Mouse (Mus musculus) CH12.LX (cell line): ENCODE data around the gene Bbs1. TPM values are rescaled to one million over a fixed set of nuclear protein-coding genes. Genes with fewer than 3 reads are reported as not detected.

ENCODE experiments used
- DNase-seq: peaks from one replicate; pipeline ENCODE4 v3.0.0-alpha.2; 2013; ENCODE audit errors: extremely low read depth
- H3K27ac ChIP-seq: 2 replicates; pipeline ENCODE4 v1.5.1; 2012; ENCODE audit warnings: low read depth, mild to moderate bottlenecking, control low read depth, moderate library complexity; ENCODE audit not compliant: insufficient read depth
- H3K27me3 ChIP-seq: replicated peaks from 2 replicates; pipeline ENCODE3; 2012; ENCODE audit warnings: inconsistent platforms
- H3K36me3 ChIP-seq, 2 experiments: replicated peaks in 1 of 2; 2 replicates each; pipeline versions ENCODE3 to v1.6.1; 2012; ENCODE audit warnings: inconsistent platforms in 1 of 2, low read length in 1 of 2, mild to moderate bottlenecking in 1 of 2, mixed read lengths in 1 of 2, moderate library complexity in 1 of 2; ENCODE audit not compliant: control insufficient read depth in 1 of 2, insufficient read depth in 1 of 2
- H3K4me1 ChIP-seq, 2 experiments: 2 replicates each; pipeline ENCODE4 v1.6.1; 2012; ENCODE audit warnings: inconsistent platforms in 1 of 2, moderate library complexity in 1 of 2; ENCODE audit not compliant: insufficient read depth in 2 of 2, control insufficient read depth in 1 of 2
- H3K4me2 ChIP-seq: 2 replicates; pipeline ENCODE4 v1.6.1; 2012; ENCODE audit warnings: low read depth, mild to moderate bottlenecking, control low read depth; ENCODE audit not compliant: poor library complexity, insufficient read depth, severe bottlenecking
- H3K4me3 ChIP-seq, 3 experiments: fragments of 150-350 bp in 1 of 3; sonication (generic) in 1 of 3; replicated peaks in 1 of 3; 2 replicates each; pipeline versions ENCODE3 to v1.5.1; 2011 to 2012; ENCODE audit warnings: low read depth in 2 of 3, low read length in 2 of 3, mild to moderate bottlenecking in 2 of 3, moderate library complexity in 2 of 3, control low read depth in 1 of 3, improper control_type of control experiment in 1 of 3, inconsistent platforms in 1 of 3, mixed read lengths in 1 of 3; ENCODE audit not compliant: poor library complexity in 1 of 3
- H3K79me2 ChIP-seq: replicated peaks from 2 replicates; pipeline ENCODE4 v1.6.1; 2012; ENCODE audit warnings: mild to moderate bottlenecking, moderate library complexity; ENCODE audit not compliant: control insufficient read depth, poor library complexity, insufficient read depth, severe bottlenecking; ENCODE audit errors: extremely low read depth
- H3K9ac ChIP-seq: 2 replicates; pipeline ENCODE4 v1.6.1; 2012; ENCODE audit warnings: low read depth, mild to moderate bottlenecking, control low read depth, moderate library complexity; ENCODE audit not compliant: insufficient read depth
- H3K9me3 ChIP-seq: replicated peaks from 2 replicates; pipeline ENCODE3; 2012; ENCODE audit warnings: low read length, inconsistent platforms, mixed read lengths
- BHLHE40 ChIP-seq: IDR thresholded peaks from 2 replicates; pipeline ENCODE4 v1.6.1; 2011; ENCODE audit warnings: mild to moderate bottlenecking, low read depth, low read length, improper control_type of control experiment
- CTCF ChIP-seq, 2 experiments: IDR thresholded peaks in 1 of 2; conservative IDR thresholded peaks in 1 of 2; 2 replicates each; pipeline ENCODE4 v1.5.1; 2011 to 2012; ENCODE audit warnings: low read depth in 2 of 2, low read length in 2 of 2, improper control_type of control experiment in 1 of 2, inconsistent platforms in 1 of 2, mild to moderate bottlenecking in 1 of 2, moderate library complexity in 1 of 2
- E2F4 ChIP-seq: IDR thresholded peaks from 2 replicates; pipeline ENCODE4 v1.6.1; 2011; ENCODE audit warnings: low read depth, low read length, improper control_type of control experiment; ENCODE audit not compliant: insufficient replicate concordance
- ELF1 ChIP-seq: IDR thresholded peaks from 2 replicates; pipeline ENCODE4 v1.6.1; 2014; ENCODE audit warnings: low read depth, mild to moderate bottlenecking, inconsistent platforms, low read length, improper control_type of control experiment
- ETS1 ChIP-seq: conservative IDR thresholded peaks from 2 replicates; pipeline ENCODE4 v1.6.1; 2012; ENCODE audit warnings: low read depth, mild to moderate bottlenecking, inconsistent platforms, low read length, improper control_type of control experiment, moderate library complexity
- IRF4 ChIP-seq: IDR thresholded peaks from 2 replicates; pipeline ENCODE4 v1.6.1; 2014; ENCODE audit warnings: low read depth, mild to moderate bottlenecking, inconsistent platforms, low read length, improper control_type of control experiment
- JUN ChIP-seq: IDR thresholded peaks from 2 replicates; pipeline ENCODE4 v1.6.1; 2011; ENCODE audit warnings: low read depth, mild to moderate bottlenecking, low read length, improper control_type of control experiment, moderate library complexity; ENCODE audit not compliant: insufficient read depth
- KAT2A ChIP-seq: IDR thresholded peaks from 2 replicates; pipeline ENCODE4 v1.6.1; 2012; ENCODE audit warnings: low read length, improper control_type of control experiment, inconsistent platforms; ENCODE audit not compliant: insufficient replicate concordance
- MAFK ChIP-seq: IDR thresholded peaks from 2 replicates; pipeline ENCODE4 v1.6.1; 2011; ENCODE audit warnings: low read length, improper control_type of control experiment; ENCODE audit not compliant: insufficient replicate concordance
- MAX ChIP-seq: IDR thresholded peaks from 2 replicates; pipeline ENCODE4 v1.6.1; 2011; ENCODE audit warnings: low read length, improper control_type of control experiment
- MAZ ChIP-seq: IDR thresholded peaks from 2 replicates; pipeline ENCODE4 v1.6.1; 2012; ENCODE audit warnings: low read depth, mild to moderate bottlenecking, inconsistent platforms, low read length, improper control_type of control experiment, moderate library complexity
- MEF2A ChIP-seq: IDR thresholded peaks from 2 replicates; pipeline ENCODE4 v1.6.1; 2014; ENCODE audit warnings: low read depth, mild to moderate bottlenecking, inconsistent platforms, low read length, improper control_type of control experiment, borderline replicate concordance
- MYC ChIP-seq: IDR thresholded peaks from 2 replicates; pipeline ENCODE4 v1.6.1; 2011; ENCODE audit warnings: low read depth, mild to moderate bottlenecking, improper control_type of control experiment, low read length
- RAD21 ChIP-seq: IDR thresholded peaks from 2 replicates; pipeline ENCODE4 v1.6.1; 2011; ENCODE audit warnings: low read depth, mild to moderate bottlenecking, low read length, improper control_type of control experiment, moderate library complexity
- SMC3 ChIP-seq: IDR thresholded peaks from 2 replicates; pipeline ENCODE4 v1.6.1; 2011; ENCODE audit warnings: low read depth, low read length, improper control_type of control experiment
- USF1 ChIP-seq: IDR thresholded peaks from 2 replicates; pipeline ENCODE4 v1.6.1; 2014; ENCODE audit warnings: low read depth, mild to moderate bottlenecking, inconsistent platforms, low read length, improper control_type of control experiment
- ZMIZ1 ChIP-seq: IDR thresholded peaks from 2 replicates; pipeline ENCODE4 v1.6.1; 2012; ENCODE audit warnings: low read depth, mild to moderate bottlenecking, inconsistent platforms, low read length, improper control_type of control experiment
- ZNF384 ChIP-seq: IDR thresholded peaks from 2 replicates; pipeline ENCODE4 v1.6.1; 2012; ENCODE audit warnings: low read depth, low read length, improper control_type of control experiment, inconsistent platforms
- dilution Hi-C: fragments of 300-500 bp; cut with MboI; formaldehyde crosslinking; loops from 2 replicates; pipeline ENCODE4 v1.14.3; 2020; ENCODE audit warnings: low sequenced_read_pairs; ENCODE audit not compliant: extremely low pct_unique_long_range_greater_than_20kb, extremely low pct_ligation_motif_present
- in situ Hi-C: fragments of 300-500 bp; cut with MboI; formaldehyde crosslinking; loops from 3 replicates; pipeline ENCODE4 v1.14.3; 2019; ENCODE audit warnings: low sequenced_read_pairs, low pct_ligation_motif_present, low pct_unique_long_range_greater_than_20kb, mixed read lengths
- polyA plus RNA-seq: library from polyadenylated mRNA; unstranded; fragments of >175 nt; gene quantifications from 2 replicates; pipeline ENCODE4 v1.2.1, GENCODE M21; 2012; ENCODE audit warnings: low read depth; ENCODE audit not compliant: insufficient read length
- total RNA-seq, 2 experiments: library from RNA; depleted of rRNA; stranded (reverse); fragments of 300-350 nt in 1 of 2; fragments of >200 nt in 1 of 2; gene quantifications; 2 replicates each; pipeline ENCODE4 v1.2.3; 2012 to 2014

Bbs1 gene
- total and polyA plus RNA-seq, 3 experiments: 2.7 to 3.1 (median 2.8) TPM

GRCm38 (mm10) chr19:4945540-4945939 lies 39.1 kb upstream of the Bbs1 start:
- Histone ChIP-seq H3K4me3 (no peak overlapping the region), H3K9me3 (peaks cover 2% of the 10 kb centered on the region), H3K79me2 (no peaks in the 10 kb centered on the region)
- TF ChIP-seq BHLHE40: no peak
- no peak for TF ChIP-seq ZMIZ1
- TF ChIP-seq MAFK: no peak
- TF ChIP-seq, all 38 proteins: peak for 0
- Histone ChIP-seq H3K4me1 (peaks cover 8 to 22% of the 10 kb centered on the region in 2 experiments), H3K9ac (no peak overlapping the region), H3K27ac (no peak overlapping the region), H3K4me2 (no peak overlapping the region), H3K36me3 (no peaks in the 10 kb centered on the region), H3K27me3 (peaks cover 39% of the 10 kb centered on the region)
- in situ Hi-C loops (no loop called here), dilution Hi-C loops (no loop called here)
- DNase-seq: no peak

- H3K27me3 ChIP-seq: peaks cover 58% of the 10 kb centered on the region
- no peak overlapping the region for H3K27ac ChIP-seq
- H3K79me2 ChIP-seq: no peaks in the 10 kb centered on the region
- peak overlapping the region in 2 of 3 experiments; percentile 12 to 34 for H3K4me3 ChIP-seq
- no peak for DNase-seq
- H3K9me3 ChIP-seq: no peaks in the 10 kb centered on the region
- no peak for TF ChIP-seq CTCF (conservative IDR thresholded peaks at IDR 0.05 in 1 of 2, IDR thresholded peaks at IDR 0.05 in 1 of 2; ENCODE audit: low read depth in 2 of 2, low read length in 2 of 2)
- TF ChIP-seq IRF4: no peak
- TF ChIP-seq KAT2A: no peak
- TF ChIP-seq USF1: no peak
- no peak for TF ChIP-seq ZNF384
- TF ChIP-seq SMC3: no peak
- no peak for TF ChIP-seq MAX
- no peak for TF ChIP-seq ETS1
- no peak for TF ChIP-seq JUN
- no peak for TF ChIP-seq ELF1
- TF ChIP-seq MYC: no peak
- no peak for TF ChIP-seq E2F4
- TF ChIP-seq MAFK: no peak
- TF ChIP-seq RAD21: no peak
- no peak for TF ChIP-seq MEF2A
- TF ChIP-seq MAZ: no peak
- peaks cover 5 to 15% of the 10 kb centered on the region in 2 experiments for H3K4me1 ChIP-seq
- H3K36me3 ChIP-seq: no peaks in the 10 kb centered on the region
- H3K4me2 ChIP-seq: peak overlapping the region; percentile 80
- dilution Hi-C loops: no loop called here
- in situ Hi-C loops: no loop called here
- no peak overlapping the region for H3K9ac ChIP-seq
Measured at GRCm38 (mm10) chr19:4943253-4943588, 36.8 kb upstream of the Bbs1 start.
